In the genomic region with DNA sequence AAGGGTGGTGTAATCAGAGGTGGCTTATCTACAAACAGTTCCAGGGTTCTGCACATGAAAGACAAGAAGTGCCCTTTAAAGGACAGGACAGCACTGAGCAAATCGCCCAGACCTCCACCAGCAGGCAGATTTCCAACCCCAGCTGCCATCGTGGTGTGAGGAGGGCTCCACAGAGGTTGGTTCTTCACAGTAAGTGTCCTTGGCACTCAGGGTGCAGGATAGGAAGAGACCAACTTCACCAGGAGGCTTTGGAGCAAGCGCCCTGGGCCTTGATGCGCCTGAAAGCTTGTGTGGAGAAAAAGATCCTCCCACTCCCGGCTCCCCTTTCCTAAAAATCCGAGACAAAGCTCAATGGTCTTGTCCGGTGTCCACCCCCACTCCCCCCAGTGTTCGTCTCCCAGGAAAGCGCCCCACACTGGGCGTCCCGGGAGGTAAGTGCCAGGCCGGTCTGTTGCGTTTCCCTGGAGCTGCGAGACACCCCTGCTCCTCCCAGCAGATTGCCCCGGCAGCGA, we compare ENCODE assay signal across 8 mouse cellular contexts. TPM values are rescaled to one million over a fixed set of nuclear protein-coding genes. Genes with fewer than 3 reads are reported as not detected.
A peak's percentile ranks its signal among the peaks of the same experiment; 100 is the strongest.
DNase-seq lines count a peak whose midpoint lies in the region; ATAC-seq and TF ChIP-seq lines count a peak whose summit lies in the region.

No protein-coding gene starts in this region.

- H3K9ac ChIP-seq in liver, adult 2 months (ENCODE audit: low read depth, low read length), result peak overlapping the region; percentile 66
- peak overlapping the region; percentile 50 for H3K9ac ChIP-seq in forebrain, embryonic 11.5 days (ENCODE audit: low read length)
- H3K9ac ChIP-seq in hindbrain, embryonic 12.5 days, result peak overlapping the region; percentile 61
- H3K9ac ChIP-seq in lung, embryonic 14.5 days, result peak overlapping the region; percentile 85

- H3K4me1 ChIP-seq in liver, adult 2 months (ENCODE audit: control insufficient read depth, insufficient read depth, low read length), result no peaks in the 10 kb centered on the region
- H3K4me1 ChIP-seq in forebrain, embryonic 11.5 days (replicated peaks; ENCODE audit: control insufficient read depth, insufficient read depth, low read length), result no peaks in the 10 kb centered on the region; the same call in 1 of the 2 replicates
- H3K4me1 ChIP-seq in hindbrain, embryonic 12.5 days, result peaks cover 10% of the 10 kb centered on the region
- H3K4me1 ChIP-seq in lung, embryonic 14.5 days (ENCODE audit: insufficient read depth), result peaks cover 20% of the 10 kb centered on the region; the same call in 1 of the 2 replicates

- peak overlapping the region; percentile 72 for H3K27ac ChIP-seq in liver, adult 2 months (replicated peaks; ENCODE audit: insufficient read depth, low read depth, low read length)
- H3K27ac ChIP-seq in forebrain, embryonic 11.5 days (ENCODE audit: low read depth, low read length), result peak overlapping the region; percentile 41; the same call in 1 of the 2 replicates
- H3K27ac ChIP-seq in hindbrain, embryonic 12.5 days, result peak overlapping the region; percentile 80
- H3K27ac ChIP-seq in lung, embryonic 14.5 days (ENCODE audit: low read depth), result peak overlapping the region; percentile 99

- DNase-seq in liver, adult 2 months (ENCODE audit: extremely low read depth, low read depth, low spot score), result no peak
- no peak for DNase-seq in liver
- DNase-seq in forebrain, embryonic 11.5 days (ENCODE audit: low spot score), result no peak
- peak; percentile 65 for DNase-seq in lung, embryonic 14.5 days
- peak; percentile 47 for DNase-seq in retina, postnatal 1 day
- DNase-seq in spleen, postnatal 10 days (ENCODE audit: low spot score in 2 of 2), result no peak
- no peak for DNase-seq in urinary bladder, postnatal 10 days (ENCODE audit: low spot score)

- peak; percentile 64; the same call in 1 of the 2 replicates for ATAC-seq in forebrain, embryonic 11.5 days (replicated peaks; ENCODE audit: low FRiP score)
- ATAC-seq in hindbrain, embryonic 12.5 days (ENCODE audit: low FRiP score), result peak; percentile 72
- peak; percentile 58 for ATAC-seq in lung, embryonic 14.5 days (ENCODE audit: insufficient read depth)

- no peak for TF ChIP-seq CTCF in liver, adult 2 months (IDR thresholded peaks at IDR 0.05; ENCODE audit: low read depth, low read length)
- TF ChIP-seq CTCF in lung, embryonic 14.5 days (IDR thresholded peaks at IDR 0.05; ENCODE audit: low read depth), result no peak

- H3K9me3 ChIP-seq in forebrain, embryonic 11.5 days (ENCODE audit: control insufficient read depth, low read length), result no peaks in the 10 kb centered on the region
- H3K9me3 ChIP-seq in hindbrain, embryonic 12.5 days (replicated peaks), result no peaks in the 10 kb centered on the region
- no peaks in the 10 kb centered on the region for H3K9me3 ChIP-seq in lung, embryonic 14.5 days (ENCODE audit: low read depth, low read length)

- TF ChIP-seq POLR2A in liver, adult 2 months (IDR thresholded peaks at IDR 0.05; ENCODE audit: extremely low read depth, insufficient read depth, low read length), result no peak

- H3K27me3 ChIP-seq in liver, adult 2 months (ENCODE audit: control insufficient read depth, insufficient read depth, low read length), result 0 out of 2 replicates have a peak, but pooled peaks cover 3% of the 10 kb centered on the region
- H3K27me3 ChIP-seq in forebrain, embryonic 11.5 days (ENCODE audit: control insufficient read depth, insufficient read depth, low read length), result no peaks in the 10 kb centered on the region
- H3K27me3 ChIP-seq in hindbrain, embryonic 12.5 days, result 0 out of 2 replicates have a peak, but pooled peaks cover 3% of the 10 kb centered on the region
- no peaks in the 10 kb centered on the region for H3K27me3 ChIP-seq in lung, embryonic 14.5 days (ENCODE audit: insufficient read depth, low read length)

- no peaks in the 10 kb centered on the region for H3K36me3 ChIP-seq in liver, adult 2 months (ENCODE audit: control insufficient read depth, insufficient read depth, low read length)
- no peaks in the 10 kb centered on the region for H3K36me3 ChIP-seq in forebrain, embryonic 11.5 days (ENCODE audit: control insufficient read depth, insufficient read depth, low read length)
- no peaks in the 10 kb centered on the region for H3K36me3 ChIP-seq in hindbrain, embryonic 12.5 days
- H3K36me3 ChIP-seq in lung, embryonic 14.5 days (ENCODE audit: insufficient read depth), result peaks cover 15% of the 10 kb centered on the region

- WGBS in liver, adult 2 months, result 2% methylated on average over 16 of the region's 16 CpGs
- under 1% methylated on average over 16 of the region's 16 CpGs for WGBS in forebrain, embryonic 11.5 days
- 1% methylated on average over 16 of the region's 16 CpGs for WGBS in hindbrain, embryonic 12.5 days
- under 1% methylated on average over 16 of the region's 16 CpGs for WGBS in lung, embryonic 14.5 days

- peak overlapping the region; percentile 80 for H3K4me2 ChIP-seq in forebrain, embryonic 11.5 days (ENCODE audit: low read depth, low read length, severe bottlenecking)
- H3K4me2 ChIP-seq in hindbrain, embryonic 12.5 days (replicated peaks), result peak overlapping the region; percentile 88
- H3K4me2 ChIP-seq in lung, embryonic 14.5 days, result peak overlapping the region; percentile 61

- no peaks in the 10 kb centered on the region for H3K79me2 ChIP-seq in liver, adult 2 months (ENCODE audit: control insufficient read depth, insufficient read depth, low read length)

- peak overlapping the region; percentile 53 for H3K4me3 ChIP-seq in liver, adult 2 months (ENCODE audit: insufficient read depth, low read depth, low read length)
- H3K4me3 ChIP-seq in forebrain, embryonic 11.5 days (ENCODE audit: low read depth, low read length), result peak overlapping the region; percentile 35
- H3K4me3 ChIP-seq in hindbrain, embryonic 12.5 days, result peak overlapping the region; percentile 51
- peak overlapping the region; percentile 73 for H3K4me3 ChIP-seq in lung, embryonic 14.5 days (ENCODE audit: low read depth, low read length)

RNA-seq across cellular contexts. Expression of a gene that starts 0.7 kb away (rescaled TPM):
- 1.8 and 4.2 TPM in 2 replicates for total RNA-seq in liver, adult 2 months (2014; rRNA removed)
- polyA plus RNA-seq in liver, adult 2 months (2012; rRNA removed), result 1.9 and 2.0 TPM in 2 replicates
- polyA plus RNA-seq in forebrain, embryonic 11.5 days (2014; fragmentation: Nextera tagmentation; extraction: Ambion mirVana), result 17.7 and 21.8 TPM in 2 replicates
- polyA plus RNA-seq in hindbrain, embryonic 12.5 days (2016; fragmentation: Nextera tagmentation; extraction: Ambion mirVana), result 22.5 and 25.3 TPM in 2 replicates
- 140 and 147 TPM in 2 replicates for polyA plus RNA-seq in lung, embryonic 14.5 days (2014; fragmentation: Nextera tagmentation; extraction: Ambion mirVana)

Comparison
In these comparisons a context has a peak if more than half of its experiments do, and no peak if none do; other contexts are left out.
1. DNase-seq: peak in lung, embryonic 14.5 days (single experiment) and retina, postnatal 1 day (single experiment); none in liver, adult 2 months (single experiment), liver (single experiment), forebrain, embryonic 11.5 days (single experiment), spleen, postnatal 10 days (0 of 2) and urinary bladder, postnatal 10 days (single experiment).
2. H3K27ac ChIP-seq: peak in every context shown above with its lines; median percentile 99 in lung, embryonic 14.5 days; 80 in hindbrain, embryonic 12.5 days; 72 in liver, adult 2 months; 41 in forebrain, embryonic 11.5 days.
3. Peak in every context shown above with its lines, with median percentiles within 50 percentile points of each other: H3K4me3 ChIP-seq, H3K9ac ChIP-seq, ATAC-seq and H3K4me2 ChIP-seq.